Mouse (Mus musculus): ENCODE measurements at regions not wholly inside any gene's neighbourhood (a gene's known extent, or its start where the extent isn't known, plus 50 kb on each side); places are given as distances from the start of the nearest gene placed in this dataset.

DNA sequence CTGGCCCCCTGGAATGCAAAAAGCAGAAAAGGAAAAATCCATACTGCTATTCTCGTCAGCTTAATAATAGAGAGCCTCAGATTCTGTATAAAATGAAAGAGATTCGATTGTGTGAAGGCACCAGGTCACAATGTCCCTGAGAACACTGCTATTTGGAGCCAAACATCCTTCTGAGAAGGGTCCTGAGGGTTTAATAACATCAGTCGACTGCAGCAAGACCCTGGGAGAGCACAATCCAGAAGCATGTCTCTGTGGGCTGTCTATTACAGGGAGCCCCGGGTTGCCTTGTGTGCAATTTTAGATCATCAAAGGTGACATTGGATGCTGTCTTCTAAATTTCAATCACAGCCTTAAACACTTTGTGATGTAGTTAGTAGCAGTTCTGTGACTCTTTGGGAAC, 69.6 kb upstream of the Rnf152 start:
- TF ChIP-seq CTCF (IDR thresholded peaks at IDR 0.05; ENCODE audit: control insufficient read depth, insufficient read depth, insufficient read length) (no peak), USF1 (IDR thresholded peaks at IDR 0.05; ENCODE audit: low read depth) (no peak), MAX (IDR thresholded peaks at IDR 0.05) (no peak), MYOD1 (IDR thresholded peaks at IDR 0.05; ENCODE audit: control insufficient read depth, insufficient read length, low read depth) (no peak)

Measured in C2C12 (cell line).